Mouse (Mus musculus) heart, embryonic 12.5 days (tissue): ENCODE data around the gene Pkhd1. TPM values are rescaled to one million over a fixed set of nuclear protein-coding genes. Genes with fewer than 3 reads are reported as not detected.

ENCODE experiments used
- ATAC-seq: fragments of 200-750 bp; cut with Nextera tagmentation; 2 replicates; pipeline ENCODE4 v1.8.0; 2017; ENCODE audit warnings: moderate TSS enrichment, moderate library complexity; ENCODE audit not compliant: insufficient number of reproducible peaks, low FRiP score
- H3K27ac ChIP-seq: fragments of 300-500 bp; sonication (generic); 2 replicates; pipeline ENCODE4 v1.5.1; 2016; ENCODE audit warnings: mild to moderate bottlenecking, moderate library complexity; ENCODE audit not compliant: poor library complexity, severe bottlenecking
- H3K27me3 ChIP-seq: fragments of 300-500 bp; sonication (generic); replicated peaks from 2 replicates; pipeline ENCODE4 v1.6.1; 2016; ENCODE audit warnings: mild to moderate bottlenecking, moderate library complexity
- H3K36me3 ChIP-seq: fragments of 300-500 bp; sonication (generic); 2 replicates; pipeline ENCODE4 v1.6.1; 2016; ENCODE audit warnings: mild to moderate bottlenecking, moderate library complexity
- H3K4me1 ChIP-seq: fragments of 300-500 bp; sonication (generic); replicated peaks from 2 replicates; pipeline ENCODE4 v1.6.1; 2016; ENCODE audit warnings: mild to moderate bottlenecking
- H3K4me2 ChIP-seq: fragments of 300-500 bp; sonication (generic); 2 replicates; pipeline ENCODE4 v1.6.1; 2016; ENCODE audit warnings: mild to moderate bottlenecking, moderate library complexity
- H3K4me3 ChIP-seq: fragments of 300-500 bp; sonication (generic); 2 replicates; pipeline ENCODE4 v1.5.1; 2016; ENCODE audit warnings: mild to moderate bottlenecking
- H3K9ac ChIP-seq: fragments of 300-500 bp; sonication (generic); 2 replicates; pipeline ENCODE4 v1.6.1; 2016; ENCODE audit warnings: mild to moderate bottlenecking, moderate library complexity
- H3K9me3 ChIP-seq: fragments of 300-500 bp; sonication (generic); replicated peaks from 2 replicates; pipeline ENCODE4 v1.6.1; 2016; ENCODE audit warnings: mild to moderate bottlenecking, moderate library complexity
- WGBS: fragments of 180-500 bp; shearing (Covaris S2); methylation state at CpG from one replicate; pipeline ENCODE4 v1.1.7; 2016; 5-methylcytosine and 5-hydroxymethylcytosine counted together
- polyA plus RNA-seq: library from polyadenylated mRNA; unstranded; fragments of >200 nt; fragmentation: Nextera tagmentation; extraction: Ambion mirVana; gene quantifications from 2 replicates; pipeline ENCODE4 v1.2.1, GENCODE M21; 2016

Pkhd1 gene
- polyA plus RNA-seq, 1 experiment from 2014 or later, result not detected

- Histone ChIP-seq H3K9me3 (no peaks in the 10 kb centered on the region), H3K9ac (no peak overlapping the region), H3K27me3 (no peaks in the 10 kb centered on the region), H3K4me3 (no peak overlapping the region), H3K4me1 (no peaks in the 10 kb centered on the region), H3K27ac (no peak overlapping the region), H3K4me2 (no peak overlapping the region), H3K36me3 (no peaks in the 10 kb centered on the region)
- no peak for ATAC-seq
- WGBS, result 76% methylated on average over 12 of the region's 12 CpGs
These were observed 189.4 kb downstream of the Pkhd1 start for GRCm38 (mm10) chr1:20428370-20429055.

- H3K36me3 ChIP-seq, result no peaks in the 10 kb centered on the region
- H3K27me3 ChIP-seq, result no peaks in the 10 kb centered on the region
- no peaks in the 10 kb centered on the region for H3K9me3 ChIP-seq
- no peak overlapping the region for H3K4me2 ChIP-seq
- no peaks in the 10 kb centered on the region for H3K4me1 ChIP-seq
- ATAC-seq, result no peak
- no peak overlapping the region for H3K9ac ChIP-seq
- 65% methylated on average over 5 of the region's 5 CpGs for WGBS
- no peak overlapping the region for H3K4me3 ChIP-seq
- H3K27ac ChIP-seq, result no peak overlapping the region
These were observed 208.4 kb downstream of the Pkhd1 start for GRCm38 (mm10) chr1:20409411-20409967.

GRCm38 (mm10) chr1:20398319-20398718 lies 219.5 kb downstream of the Pkhd1 start:
- Histone ChIP-seq H3K4me2 (no peak overlapping the region), H3K9me3 (no peaks in the 10 kb centered on the region), H3K4me3 (no peak overlapping the region), H3K27me3 (no peaks in the 10 kb centered on the region), H3K36me3 (no peaks in the 10 kb centered on the region), H3K4me1 (no peaks in the 10 kb centered on the region), H3K9ac (no peak overlapping the region), H3K27ac (no peak overlapping the region)
- WGBS, result 58% methylated on average over 4 of the region's 4 CpGs
- ATAC-seq, result no peak

GRCm38 (mm10) chr1:20364437-20364836 lies 253.4 kb downstream of the Pkhd1 start:
- H3K9me3 ChIP-seq, result no peaks in the 10 kb centered on the region
- no peaks in the 10 kb centered on the region for H3K4me1 ChIP-seq
- H3K9ac ChIP-seq, result no peak overlapping the region
- H3K27ac ChIP-seq, result no peak overlapping the region
- H3K27me3 ChIP-seq, result no peaks in the 10 kb centered on the region
- H3K4me2 ChIP-seq, result no peak overlapping the region
- WGBS, result 63% methylated on average over 1 of the region's 1 CpGs
- ATAC-seq, result no peak
- H3K4me3 ChIP-seq, result no peak overlapping the region
- H3K36me3 ChIP-seq, result no peaks in the 10 kb centered on the region

GRCm38 (mm10) chr1:20344651-20345050 lies 273.2 kb downstream of the Pkhd1 start:
- H3K9me3 ChIP-seq, result no peaks in the 10 kb centered on the region
- H3K4me3 ChIP-seq, result no peak overlapping the region
- no peaks in the 10 kb centered on the region for H3K4me1 ChIP-seq
- 31% methylated on average over 3 of the region's 3 CpGs for WGBS
- no peaks in the 10 kb centered on the region for H3K36me3 ChIP-seq
- H3K9ac ChIP-seq, result no peak overlapping the region
- no peak overlapping the region for H3K4me2 ChIP-seq
- no peak for ATAC-seq
- no peak overlapping the region for H3K27ac ChIP-seq
- H3K27me3 ChIP-seq, result no peaks in the 10 kb centered on the region

- Histone ChIP-seq H3K27ac (no peak overlapping the region), H3K9ac (no peak overlapping the region), H3K27me3 (no peaks in the 10 kb centered on the region), H3K36me3 (no peaks in the 10 kb centered on the region), H3K4me1 (no peaks in the 10 kb centered on the region), H3K9me3 (no peaks in the 10 kb centered on the region), H3K4me3 (no peak overlapping the region), H3K4me2 (no peak overlapping the region)
- WGBS, result 3% methylated on average over 2 of the region's 2 CpGs
- ATAC-seq, result no peak
These were observed 306.4 kb downstream of the Pkhd1 start for GRCm38 (mm10) chr1:20311485-20311884.

GRCm38 (mm10) chr1:20310925-20311324 lies 306.9 kb downstream of the Pkhd1 start:
- Histone ChIP-seq H3K9me3 (no peaks in the 10 kb centered on the region), H3K4me2 (no peak overlapping the region), H3K9ac (no peak overlapping the region), H3K27ac (no peak overlapping the region), H3K4me1 (no peaks in the 10 kb centered on the region), H3K4me3 (no peak overlapping the region), H3K36me3 (no peaks in the 10 kb centered on the region), H3K27me3 (no peaks in the 10 kb centered on the region)
- 52% methylated on average over 6 of the region's 6 CpGs for WGBS
- ATAC-seq, result no peak

GRCm38 (mm10) chr1:20306116-20306515 lies 311.7 kb downstream of the Pkhd1 start:
- no peaks in the 10 kb centered on the region for H3K4me1 ChIP-seq
- no peak overlapping the region for H3K27ac ChIP-seq
- no peak overlapping the region for H3K9ac ChIP-seq
- no peak overlapping the region for H3K4me2 ChIP-seq
- WGBS, result 58% methylated on average over 3 of the region's 3 CpGs
- no peak for ATAC-seq
- H3K27me3 ChIP-seq, result no peaks in the 10 kb centered on the region
- H3K9me3 ChIP-seq, result no peaks in the 10 kb centered on the region
- no peaks in the 10 kb centered on the region for H3K36me3 ChIP-seq
- no peak overlapping the region for H3K4me3 ChIP-seq

GRCm38 (mm10) chr1:20302943-20303578 lies 314.8 kb downstream of the Pkhd1 start:
- no peak overlapping the region for H3K4me3 ChIP-seq
- 68% methylated on average over 6 of the region's 6 CpGs for WGBS

GRCm38 (mm10) chr1:20302187-20302942 lies 315.5 kb downstream of the Pkhd1 start:
- no peaks in the 10 kb centered on the region for H3K36me3 ChIP-seq
- no peaks in the 10 kb centered on the region for H3K27me3 ChIP-seq
- no peak for ATAC-seq
- no peaks in the 10 kb centered on the region for H3K4me1 ChIP-seq
- no peak overlapping the region for H3K9ac ChIP-seq
- no peak overlapping the region for H3K4me2 ChIP-seq
- H3K9me3 ChIP-seq, result no peaks in the 10 kb centered on the region
- no peak overlapping the region for H3K27ac ChIP-seq
- no peak overlapping the region for H3K4me3 ChIP-seq
- 68% methylated on average over 8 of the region's 8 CpGs for WGBS

More at GRCm38 (mm10) chr1:20302943-20303578, 314.8 kb downstream of the Pkhd1 start:
- no peak for ATAC-seq
- no peaks in the 10 kb centered on the region for H3K36me3 ChIP-seq
- H3K9me3 ChIP-seq, result no peaks in the 10 kb centered on the region
- no peak overlapping the region for H3K9ac ChIP-seq
- no peaks in the 10 kb centered on the region for H3K4me1 ChIP-seq
- no peak overlapping the region for H3K4me2 ChIP-seq
- H3K27ac ChIP-seq, result no peak overlapping the region
- H3K27me3 ChIP-seq, result no peaks in the 10 kb centered on the region

GRCm38 (mm10) chr1:20301631-20302030 lies 316.2 kb downstream of the Pkhd1 start:
- no peak overlapping the region for H3K9ac ChIP-seq

More at GRCm38 (mm10) chr1:20301631-20302030, 316.2 kb downstream of the Pkhd1 start:
- H3K36me3 ChIP-seq, result no peaks in the 10 kb centered on the region
- H3K27me3 ChIP-seq, result no peaks in the 10 kb centered on the region
- H3K27ac ChIP-seq, result no peak overlapping the region
- H3K4me2 ChIP-seq, result no peak overlapping the region
- H3K9me3 ChIP-seq, result no peaks in the 10 kb centered on the region
- no peaks in the 10 kb centered on the region for H3K4me1 ChIP-seq
- WGBS, result 72% methylated on average over 3 of the region's 3 CpGs
- no peak for ATAC-seq
- no peak overlapping the region for H3K4me3 ChIP-seq
